Mouse (Mus musculus) embryonic facial prominence, embryonic 14.5 days (tissue): Measurements from ENCODE around the gene Prdm1. TPM values are rescaled to one million over a fixed set of nuclear protein-coding genes. Genes with fewer than 3 reads are reported as not detected.

Experiments used
- ATAC-seq: fragments of 200-750 bp; cut with Nextera tagmentation; 2 replicates; pipeline ENCODE4 v1.8.0; 2017; ENCODE audit warnings: low read depth, moderate number of reproducible peaks, moderate TSS enrichment
- DNase-seq: peaks from one replicate; pipeline ENCODE4 v3.0.0-alpha.2; 2015; ENCODE audit warnings: low spot score
- H3K27ac ChIP-seq: fragments of 300-500 bp; sonication (generic); replicated peaks from 2 replicates; pipeline ENCODE4 v1.5.1; 2014; ENCODE audit warnings: low read depth, mild to moderate bottlenecking, low read length, moderate library complexity
- H3K27me3 ChIP-seq: fragments of 300-500 bp; sonication (generic); replicated peaks from 2 replicates; pipeline ENCODE4 v1.6.1; 2014; ENCODE audit warnings: low read length; ENCODE audit not compliant: control insufficient read depth, insufficient read depth
- H3K36me3 ChIP-seq: fragments of 300-500 bp; sonication (generic); 2 replicates; pipeline ENCODE4 v1.6.1; 2014; ENCODE audit warnings: low read length, mixed read lengths; ENCODE audit not compliant: control insufficient read depth, insufficient read depth
- H3K4me1 ChIP-seq: fragments of 300-500 bp; sonication (generic); 2 replicates; pipeline ENCODE4 v1.6.1; 2014; ENCODE audit warnings: antibody characterized with exemption, low read length; ENCODE audit not compliant: control insufficient read depth, insufficient read depth
- H3K4me2 ChIP-seq: fragments of 300-500 bp; sonication (generic); 2 replicates; pipeline ENCODE4 v1.6.1; 2014; ENCODE audit warnings: low read depth, mild to moderate bottlenecking, low read length, moderate library complexity, mixed read lengths
- H3K4me3 ChIP-seq: fragments of 300-500 bp; sonication (generic); 2 replicates; pipeline ENCODE4 v1.5.1; 2014; ENCODE audit warnings: low read depth, mild to moderate bottlenecking, low read length
- H3K9ac ChIP-seq: fragments of 300-500 bp; sonication (generic); 2 replicates; pipeline ENCODE4 v1.6.1; 2014; ENCODE audit warnings: low read depth, mild to moderate bottlenecking, low read length, moderate library complexity, mixed read lengths
- H3K9me3 ChIP-seq: fragments of 300-500 bp; sonication (generic); 2 replicates; pipeline ENCODE4 v1.6.1; 2016; ENCODE audit warnings: low read length; ENCODE audit not compliant: control insufficient read depth
- WGBS: fragments of 180-500 bp; shearing (Covaris S2); extraction: QIAGEN DNeasy Blood & Tissue Kit; methylation state at CpG from one replicate; pipeline ENCODE4 v1.1.7; 2014; 5-methylcytosine and 5-hydroxymethylcytosine counted together
- polyA plus RNA-seq: library from polyadenylated mRNA; unstranded; fragments of >200 nt; fragmentation: Nextera tagmentation; extraction: Ambion mirVana; gene quantifications from 2 replicates; pipeline ENCODE4 v1.2.1, GENCODE M21; 2014

The Prdm1 gene
- polyA plus RNA-seq, 1 experiment from 2014 or later = 3.1 TPM

DNA sequence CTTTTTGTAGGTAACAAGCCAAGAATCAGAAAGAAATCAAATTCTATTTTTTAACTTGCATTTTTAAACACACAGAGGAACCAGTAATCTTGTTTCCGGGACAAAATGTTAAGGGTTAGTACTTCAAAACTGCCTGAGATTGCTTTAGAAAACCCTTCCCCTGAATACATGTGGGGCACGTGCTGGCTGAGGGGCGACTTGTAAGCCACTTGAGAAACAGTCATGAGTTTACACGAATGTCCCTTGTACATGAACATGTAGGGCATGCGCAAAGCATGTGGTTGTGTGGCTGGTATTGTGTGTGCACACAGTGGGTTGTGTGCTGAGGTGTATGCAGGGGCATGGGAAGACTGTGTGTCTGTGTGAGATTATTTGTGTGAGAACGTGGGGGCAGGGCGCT is 19.7 kb downstream of the Prdm1 start:
- no peak overlapping the region for H3K4me3 ChIP-seq
- no peaks in the 10 kb centered on the region for H3K9me3 ChIP-seq
- 87% methylated on average over 7 of the region's 7 CpGs for WGBS
- DNase-seq (no peak), ATAC-seq (no peak)
- no peak overlapping the region for H3K4me2 ChIP-seq
- no peaks in the 10 kb centered on the region for H3K27me3 ChIP-seq
- no peak overlapping the region for H3K27ac ChIP-seq
- no peaks in the 10 kb centered on the region for H3K36me3 ChIP-seq
- no peak overlapping the region for H3K9ac ChIP-seq
- no peaks in the 10 kb centered on the region for H3K4me1 ChIP-seq

DNA sequence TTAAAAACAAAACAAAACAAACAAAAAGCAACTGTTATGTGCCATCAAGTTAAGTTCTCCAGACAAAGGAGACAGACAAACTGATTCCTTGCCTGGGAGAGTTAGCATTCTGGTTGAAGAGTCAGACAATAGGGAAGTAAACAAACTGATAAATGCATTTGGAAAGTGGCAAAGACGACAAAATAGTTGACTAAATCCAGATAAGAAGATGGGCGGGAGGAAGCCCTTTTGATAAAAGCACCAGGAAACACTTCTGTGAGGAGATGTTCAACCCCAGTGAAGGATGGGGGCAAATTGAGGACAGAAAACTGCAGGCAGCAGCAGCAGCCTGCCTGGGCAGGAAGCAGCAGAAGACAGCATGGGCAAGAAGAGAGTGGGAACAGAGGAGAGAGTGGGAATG is 20.3 kb downstream of the Prdm1 start:
- Histone ChIP-seq H3K4me3 (no peak overlapping the region), H3K36me3 (no peaks in the 10 kb centered on the region), H3K4me1 (no peaks in the 10 kb centered on the region), H3K4me2 (no peak overlapping the region), H3K27me3 (no peaks in the 10 kb centered on the region), H3K27ac (no peak overlapping the region), H3K9me3 (no peaks in the 10 kb centered on the region), H3K9ac (no peak overlapping the region)
- WGBS = 51% methylated on average over 2 of the region's 2 CpGs
- ATAC-seq (no peak), DNase-seq (no peak)

DNA sequence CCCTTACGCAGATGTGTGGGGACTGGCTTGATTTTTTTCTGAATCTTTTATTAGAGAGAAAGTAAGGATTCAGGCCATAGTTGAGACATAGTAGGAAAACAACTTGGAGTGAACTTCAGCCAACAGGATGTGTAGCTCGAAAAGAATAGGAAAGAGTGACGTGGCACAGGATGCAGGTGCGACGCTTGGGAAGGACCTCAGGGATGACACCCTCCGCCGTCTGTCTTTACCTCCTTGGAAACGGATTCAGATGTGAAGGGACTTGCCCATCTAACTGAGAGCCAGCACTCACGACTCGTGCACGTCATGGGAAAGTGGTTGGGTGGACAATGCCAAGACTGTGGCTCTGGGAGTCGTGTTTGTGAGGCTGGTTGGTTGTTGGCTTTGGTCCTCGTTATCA is 25.4 kb downstream of the Prdm1 start:
- no peak overlapping the region for H3K4me2 ChIP-seq
- ATAC-seq (no peak), DNase-seq (no peak)
- no peaks in the 10 kb centered on the region for H3K9me3 ChIP-seq
- H3K27ac ChIP-seq = no peak overlapping the region
- H3K4me3 ChIP-seq = no peak overlapping the region
- 80% methylated on average over 13 of the region's 13 CpGs for WGBS
- H3K36me3 ChIP-seq = no peaks in the 10 kb centered on the region
- H3K4me1 ChIP-seq = no peaks in the 10 kb centered on the region
- no peak overlapping the region for H3K9ac ChIP-seq
- H3K27me3 ChIP-seq = no peaks in the 10 kb centered on the region

DNA sequence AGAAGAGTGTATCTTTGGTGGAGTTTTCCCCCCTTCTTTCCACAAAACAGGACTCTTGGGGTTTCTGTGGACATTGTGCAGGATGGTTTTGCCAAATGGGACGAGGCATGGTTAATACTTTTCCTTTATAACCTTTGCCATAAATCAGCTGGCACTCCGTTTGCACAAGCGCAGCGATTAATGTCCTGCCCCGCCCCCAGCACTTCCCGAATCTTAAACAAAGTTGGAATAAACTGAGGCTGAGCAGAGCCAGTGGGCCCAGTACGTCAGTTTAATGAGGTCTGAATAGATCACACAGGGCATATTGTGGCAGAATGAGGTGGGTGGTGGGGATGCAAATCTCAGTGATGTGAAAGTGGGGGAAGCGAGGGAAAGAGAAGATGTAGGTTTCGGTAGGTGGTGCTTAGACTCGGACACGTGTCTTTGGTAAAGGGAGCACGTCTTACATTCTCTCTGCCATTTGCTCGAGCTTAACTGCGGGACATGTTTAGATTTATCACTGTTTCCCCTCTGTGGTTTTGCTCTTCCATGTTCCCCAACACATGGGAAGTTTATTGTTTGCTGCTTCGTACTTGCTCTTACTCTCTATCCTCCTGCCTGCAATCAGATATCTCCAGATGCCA is 28.3 kb downstream of the Prdm1 start:
- Histone ChIP-seq H3K36me3 (no peaks in the 10 kb centered on the region), H3K4me3 (no peak overlapping the region), H3K9ac (no peak overlapping the region), H3K27ac (no peak overlapping the region), H3K4me1 (no peaks in the 10 kb centered on the region), H3K9me3 (no peaks in the 10 kb centered on the region), H3K4me2 (no peak overlapping the region), H3K27me3 (no peaks in the 10 kb centered on the region)
- DNase-seq (no peak), ATAC-seq (no peak)
- WGBS = 78% methylated on average over 15 of the region's 15 CpGs

DNA sequence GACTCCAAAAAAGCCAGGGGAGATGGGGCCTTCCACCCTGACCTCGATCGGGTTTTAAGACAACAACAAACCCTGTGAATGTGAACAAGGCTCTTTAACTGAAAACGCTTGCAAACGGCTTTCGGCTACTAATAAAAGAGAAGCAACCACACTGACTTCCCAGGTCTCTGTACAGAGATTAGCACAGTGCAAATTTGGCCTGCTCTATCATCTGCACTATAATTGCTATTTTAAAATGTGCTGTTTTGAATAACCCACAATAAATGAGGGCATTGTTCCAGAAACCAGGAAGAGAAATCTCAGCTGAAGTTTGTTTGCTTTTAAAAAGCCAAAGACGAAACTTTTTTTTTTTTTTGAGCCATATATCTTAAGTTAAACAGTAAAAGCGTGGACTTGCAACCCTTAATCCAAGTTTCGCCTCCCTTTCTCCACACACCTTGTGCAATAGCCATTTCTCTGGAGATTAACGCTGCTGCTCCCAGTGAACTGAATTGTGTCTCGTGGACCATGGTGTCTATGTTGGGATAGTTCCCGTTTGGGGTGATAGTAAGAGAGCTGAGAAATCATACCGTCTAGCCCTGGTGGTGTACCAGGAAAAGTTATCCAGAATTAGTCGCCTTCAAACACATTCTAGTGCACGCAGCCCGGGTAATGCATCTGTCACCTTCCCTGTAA is 34.3 kb downstream of the Prdm1 start:
- Histone ChIP-seq H3K4me1 (no peaks in the 10 kb centered on the region), H3K9me3 (no peaks in the 10 kb centered on the region), H3K27me3 (no peaks in the 10 kb centered on the region), H3K9ac (no peak overlapping the region), H3K4me2 (no peak overlapping the region), H3K4me3 (no peak overlapping the region), H3K36me3 (no peaks in the 10 kb centered on the region), H3K27ac (no peak overlapping the region)
- 71% methylated on average over 15 of the region's 15 CpGs for WGBS
- no peak for DNase-seq
- no peak for ATAC-seq

DNA sequence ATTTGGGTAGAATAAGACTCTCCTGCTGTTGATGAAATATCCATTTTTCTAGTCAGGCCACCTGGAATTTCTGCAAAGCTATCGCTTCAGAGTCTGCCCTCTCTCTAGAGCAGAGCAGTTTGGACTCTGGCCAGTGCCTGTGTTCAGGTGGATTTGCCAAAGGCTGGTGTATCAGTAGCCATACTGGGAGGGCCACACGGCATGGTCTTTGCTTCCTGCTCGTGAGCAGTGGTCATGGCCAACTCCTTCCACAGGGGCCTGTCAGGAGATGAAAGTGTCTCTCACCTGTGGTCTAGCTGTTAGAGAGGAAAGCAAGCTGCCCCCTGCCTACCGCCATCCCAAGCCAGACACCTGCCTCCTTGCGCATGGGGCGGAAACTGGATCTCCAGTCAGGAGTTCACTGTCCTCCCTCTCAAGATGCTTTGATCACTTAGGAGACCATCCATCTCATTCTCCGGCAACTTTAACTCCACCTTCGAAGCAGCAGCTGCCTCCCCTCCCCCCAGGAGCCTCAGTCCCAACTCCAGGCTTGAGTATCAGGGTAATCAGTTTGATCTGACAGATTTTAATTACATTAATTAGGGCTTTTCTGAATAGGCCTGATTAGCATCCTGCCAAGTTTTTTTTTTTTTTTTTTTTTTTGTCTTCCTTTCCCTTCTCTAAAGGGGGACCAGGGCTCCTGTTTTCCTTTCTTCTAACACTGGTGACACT is 35.3 kb downstream of the Prdm1 start:
- Histone ChIP-seq H3K4me1 (no peaks in the 10 kb centered on the region), H3K4me2 (no peak overlapping the region), H3K27me3 (no peaks in the 10 kb centered on the region), H3K9ac (no peak overlapping the region), H3K27ac (no peak overlapping the region), H3K36me3 (no peaks in the 10 kb centered on the region), H3K9me3 (no peaks in the 10 kb centered on the region), H3K4me3 (no peak overlapping the region)
- peak; percentile 15; the same call in 1 of the 2 replicates for ATAC-seq
- 62% methylated on average over 8 of the region's 8 CpGs for WGBS
- DNase-seq = peak; percentile 13

DNA sequence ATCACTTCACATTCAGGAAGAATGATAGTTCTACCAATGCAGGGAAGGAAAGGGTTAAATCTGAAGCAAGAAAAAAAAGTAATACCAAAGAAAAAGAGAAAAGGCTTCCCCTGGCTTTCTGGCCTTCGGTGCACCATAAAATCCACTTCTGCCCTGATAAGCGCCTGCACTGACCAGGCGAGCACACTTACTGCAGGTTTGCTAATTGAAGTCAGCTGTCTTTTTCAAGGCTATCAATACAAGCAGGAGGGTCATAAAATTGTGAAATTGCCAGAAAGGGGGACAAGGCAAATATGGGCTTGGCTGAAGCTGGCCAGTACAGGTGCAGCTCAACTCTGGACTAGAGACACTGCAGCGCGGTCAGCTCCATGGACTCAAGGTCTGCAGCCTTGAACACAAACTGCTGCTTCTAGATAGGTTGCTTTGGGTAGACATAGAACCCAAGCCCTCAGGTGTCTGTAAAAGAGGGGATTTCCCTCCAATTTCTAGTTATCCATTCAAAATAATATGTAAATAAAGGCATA is 37.3 kb downstream of the Prdm1 start:
- Histone ChIP-seq H3K36me3 (no peaks in the 10 kb centered on the region), H3K4me3 (no peak overlapping the region), H3K27me3 (no peaks in the 10 kb centered on the region), H3K27ac (no peak overlapping the region), H3K4me1 (no peaks in the 10 kb centered on the region), H3K9me3 (no peaks in the 10 kb centered on the region), H3K9ac (no peak overlapping the region), H3K4me2 (no peak overlapping the region)
- ATAC-seq = no peak
- DNase-seq = no peak
- WGBS = 71% methylated on average over 5 of the region's 5 CpGs

DNA sequence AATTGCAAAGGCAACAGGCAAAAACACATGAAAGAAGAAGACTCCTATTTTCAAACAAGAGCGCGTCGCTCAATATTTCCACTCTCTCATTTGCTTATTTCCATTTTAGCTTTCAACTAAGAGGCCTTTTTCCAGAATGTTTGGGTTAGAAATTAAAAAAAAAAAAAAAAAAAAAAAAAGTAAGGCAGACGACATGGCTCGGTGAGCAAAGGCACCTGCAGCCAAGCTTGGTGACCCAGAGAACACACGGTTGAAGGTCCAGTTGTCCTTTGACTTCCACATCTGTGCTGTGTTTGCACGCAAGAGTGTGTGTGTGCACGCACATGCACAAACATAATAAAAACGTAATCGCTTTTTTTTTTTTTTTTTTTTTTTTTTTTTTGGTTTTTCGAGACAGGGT is 41.2 kb downstream of the Prdm1 start:
- ATAC-seq = no peak
- Histone ChIP-seq H3K27ac (no peak overlapping the region), H3K9me3 (no peaks in the 10 kb centered on the region), H3K4me2 (no peak overlapping the region), H3K9ac (no peak overlapping the region), H3K36me3 (no peaks in the 10 kb centered on the region), H3K27me3 (no peaks in the 10 kb centered on the region), H3K4me1 (0 out of 2 replicates have a peak, but pooled peaks cover 4% of the 10 kb centered on the region), H3K4me3 (no peak overlapping the region)
- 89% methylated on average over 10 of the region's 11 CpGs for WGBS
- DNase-seq = no peak
